In the genomic region with DNA sequence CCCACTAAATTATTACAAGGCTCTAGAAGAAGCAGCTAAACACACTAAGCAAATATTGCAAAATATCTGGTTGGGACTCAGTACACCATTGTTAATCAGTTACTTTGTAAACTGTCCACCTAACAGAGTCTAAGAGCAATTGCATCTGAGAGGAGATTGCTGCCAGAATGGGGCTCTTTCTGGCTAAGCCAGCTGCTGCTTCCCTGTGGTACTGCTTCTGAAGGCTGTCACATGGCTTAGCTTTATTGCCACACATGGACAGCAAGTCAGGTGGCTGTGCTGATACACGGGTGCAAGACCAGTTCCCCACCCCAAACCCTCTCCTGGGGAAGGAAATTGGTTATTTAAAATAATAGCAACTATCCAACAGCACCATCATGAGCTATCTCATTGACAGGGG, we compare ENCODE assay signal across 19 mouse cellular contexts.
DNase-seq lines count a peak whose midpoint lies in the region; ATAC-seq and TF ChIP-seq lines count a peak whose summit lies in the region.
"Had no signal": no experiment of that assay in that cellular context is flagged by ENCODE, and none has a peak within 500 bp of the region (broad histone marks: within the 10 kb centered on the region; RNA-seq: fewer than 3 reads in every experiment).

No protein-coding gene starts in this region.

- H3K9ac ChIP-seq in intestine, embryonic 14.5 days (ENCODE audit: low read length) = no peak overlapping the region
- no peak overlapping the region for H3K9ac ChIP-seq in kidney, postnatal 0 days (ENCODE audit: low read depth, low read length)
- H3K9ac ChIP-seq in liver, embryonic 15.5 days = no peak overlapping the region
- H3K9ac ChIP-seq in forebrain, embryonic 14.5 days (ENCODE audit: low read length) = no peak overlapping the region
- H3K9ac ChIP-seq: forebrain, embryonic 12.5 days; limb, embryonic 13.5 days; midbrain, embryonic 15.5 days had no signal

- peak overlapping the region; percentile 30 for H3K27ac ChIP-seq in intestine, embryonic 14.5 days (ENCODE audit: low read depth)
- no peak overlapping the region for H3K27ac ChIP-seq in kidney, postnatal 0 days
- H3K27ac ChIP-seq in liver, embryonic 15.5 days (replicated peaks) = peak overlapping the region; percentile 33; the same call in 1 of the 2 replicates
- no peak overlapping the region for H3K27ac ChIP-seq in forebrain, embryonic 14.5 days (ENCODE audit: low read depth, low read length)
- H3K27ac ChIP-seq: forebrain, embryonic 12.5 days; hindbrain, embryonic 10.5 days; left cerebral cortex, adult 2 months; limb, embryonic 13.5 days; midbrain, embryonic 15.5 days had no signal

- H3K27me3 ChIP-seq in intestine, embryonic 14.5 days (replicated peaks; ENCODE audit: control insufficient read depth, insufficient read depth, low read length) = no peaks in the 10 kb centered on the region
- no peaks in the 10 kb centered on the region for H3K27me3 ChIP-seq in kidney, postnatal 0 days (ENCODE audit: insufficient read depth, low read length)
- no peaks in the 10 kb centered on the region for H3K27me3 ChIP-seq in liver, embryonic 15.5 days
- H3K27me3 ChIP-seq in forebrain, embryonic 14.5 days (replicated peaks; ENCODE audit: control insufficient read depth, insufficient read depth, low read length) = no peaks in the 10 kb centered on the region
- H3K27me3 ChIP-seq: forebrain, embryonic 12.5 days; limb, embryonic 13.5 days; midbrain, embryonic 15.5 days had no signal

- 22% methylated on average over 1 of the region's 1 CpGs for WGBS in intestine, embryonic 14.5 days
- WGBS in kidney, postnatal 0 days = 3% methylated on average over 1 of the region's 1 CpGs
- 5% methylated on average over 1 of the region's 1 CpGs for WGBS in liver, embryonic 15.5 days (ENCODE audit: insufficient replicate concordance)
- 61% methylated on average over 1 of the region's 1 CpGs for WGBS in forebrain, embryonic 14.5 days

- DNase-seq in kidney, adult 9 months = peak; percentile 62
- no peak for DNase-seq in kidney, postnatal 14 days
- DNase-seq in intestine, embryonic 14.5 days (ENCODE audit: low spot score) = peak; percentile 55
- peak; percentile 28 for DNase-seq in kidney, postnatal 0 days (ENCODE audit: low spot score)
- no peak for DNase-seq in spleen, postnatal 10 days (ENCODE audit: low spot score in 2 of 2)
- DNase-seq in urinary bladder, postnatal 14 days (ENCODE audit: low spot score) = no peak
- no peak for DNase-seq in forebrain, embryonic 14.5 days (ENCODE audit: low spot score)
- DNase-seq: adrenal gland, postnatal 14 days; cerebellum, postnatal 10 days; embryo, embryonic 11 days; lung, postnatal 4 days; right cerebral cortex, postnatal 25 days; thymus, adult 2 months had no signal

- H3K9me3 ChIP-seq in intestine, embryonic 14.5 days (ENCODE audit: control insufficient read depth, low read length) = no peaks in the 10 kb centered on the region
- no peaks in the 10 kb centered on the region for H3K9me3 ChIP-seq in kidney, postnatal 0 days (replicated peaks; ENCODE audit: low read length)
- no peaks in the 10 kb centered on the region for H3K9me3 ChIP-seq in liver, embryonic 15.5 days (replicated peaks)
- no peaks in the 10 kb centered on the region for H3K9me3 ChIP-seq in forebrain, embryonic 14.5 days (replicated peaks; ENCODE audit: control insufficient read depth, low read length)
- H3K9me3 ChIP-seq: forebrain, embryonic 12.5 days; hindbrain, embryonic 10.5 days; limb, embryonic 13.5 days; midbrain, embryonic 15.5 days had no signal

- no peaks in the 10 kb centered on the region for H3K4me1 ChIP-seq in intestine, embryonic 14.5 days (replicated peaks; ENCODE audit: control insufficient read depth, insufficient read depth, low read length)
- H3K4me1 ChIP-seq in kidney, postnatal 0 days (replicated peaks; ENCODE audit: insufficient read depth, low read length) = no peaks in the 10 kb centered on the region
- H3K4me1 ChIP-seq in liver, embryonic 15.5 days (replicated peaks) = no peaks in the 10 kb centered on the region; the same call in 1 of the 2 replicates
- H3K4me1 ChIP-seq in forebrain, embryonic 14.5 days (ENCODE audit: control insufficient read depth, insufficient read depth, low read length) = no peaks in the 10 kb centered on the region
- H3K4me1 ChIP-seq: forebrain, embryonic 12.5 days; hindbrain, embryonic 10.5 days; limb, embryonic 13.5 days; midbrain, embryonic 15.5 days had no signal

- H3K36me3 ChIP-seq in intestine, embryonic 14.5 days (ENCODE audit: control insufficient read depth, insufficient read depth, low read length) = no peaks in the 10 kb centered on the region
- H3K36me3 ChIP-seq in kidney, postnatal 0 days (ENCODE audit: insufficient read depth, low read length) = no peaks in the 10 kb centered on the region
- no peaks in the 10 kb centered on the region for H3K36me3 ChIP-seq in liver, embryonic 15.5 days (replicated peaks)
- H3K36me3 ChIP-seq in forebrain, embryonic 14.5 days (ENCODE audit: control insufficient read depth, insufficient read depth, low read length) = no peaks in the 10 kb centered on the region
- H3K36me3 ChIP-seq: forebrain, embryonic 12.5 days; hindbrain, embryonic 10.5 days; limb, embryonic 13.5 days; midbrain, embryonic 15.5 days had no signal

- ATAC-seq in intestine, embryonic 14.5 days (replicated peaks; ENCODE audit: low FRiP score, low TSS enrichment, low read depth) = peak; percentile 87
- ATAC-seq in kidney, postnatal 0 days (replicated peaks; ENCODE audit: low FRiP score, low read depth) = no peak
- peak; percentile 72 for ATAC-seq in liver, embryonic 15.5 days (ENCODE audit: insufficient read depth)
- ATAC-seq in forebrain, embryonic 14.5 days = no peak
- ATAC-seq: midbrain, embryonic 15.5 days had no signal

- H3K4me2 ChIP-seq in intestine, embryonic 14.5 days (ENCODE audit: low read length) = no peak overlapping the region
- H3K4me2 ChIP-seq in kidney, postnatal 0 days (ENCODE audit: low read length) = no peak overlapping the region
- H3K4me2 ChIP-seq in liver, embryonic 15.5 days = no peak overlapping the region
- no peak overlapping the region for H3K4me2 ChIP-seq in forebrain, embryonic 14.5 days (ENCODE audit: low read length)
- H3K4me2 ChIP-seq: forebrain, embryonic 12.5 days; limb, embryonic 13.5 days; midbrain, embryonic 15.5 days had no signal

- no peak overlapping the region for H3K4me3 ChIP-seq in intestine, embryonic 14.5 days (ENCODE audit: low read depth, low read length)
- H3K4me3 ChIP-seq in kidney, postnatal 0 days (replicated peaks; ENCODE audit: low read depth, low read length) = no peak overlapping the region
- no peak overlapping the region for H3K4me3 ChIP-seq in liver, embryonic 15.5 days (replicated peaks)
- H3K4me3 ChIP-seq in forebrain, embryonic 14.5 days (ENCODE audit: low read depth, low read length) = no peak overlapping the region
- H3K4me3 ChIP-seq: forebrain, embryonic 12.5 days; hindbrain, embryonic 10.5 days; left cerebral cortex, adult 2 months; limb, embryonic 13.5 days; midbrain, embryonic 15.5 days had no signal

- TF ChIP-seq CTCF in kidney, postnatal 0 days (IDR thresholded peaks at IDR 0.05; ENCODE audit: low read depth) = no peak

Comparison
In these comparisons a context has a peak if more than half of its experiments do, and no peak if none do; other contexts are left out.
1. DNase-seq: peak in kidney, adult 9 months (single experiment), intestine, embryonic 14.5 days (single experiment) and kidney, postnatal 0 days (single experiment); none in kidney, postnatal 14 days (single experiment), spleen, postnatal 10 days (0 of 2), urinary bladder, postnatal 14 days (single experiment) and forebrain, embryonic 14.5 days (single experiment).
2. ATAC-seq: peak in intestine, embryonic 14.5 days (single experiment) and liver, embryonic 15.5 days (single experiment); none in kidney, postnatal 0 days (single experiment) and forebrain, embryonic 14.5 days (single experiment).
3. H3K27ac ChIP-seq: peak in intestine, embryonic 14.5 days (single experiment) and liver, embryonic 15.5 days (single experiment); none in kidney, postnatal 0 days (single experiment) and forebrain, embryonic 14.5 days (single experiment).